Mouse (Mus musculus) liver, embryonic 12.5 days (tissue): ENCODE data around the gene Sema3g. TPM values are rescaled to one million over a fixed set of nuclear protein-coding genes. Genes with fewer than 3 reads are reported as not detected.

Experiments
- ATAC-seq: fragments of 200-750 bp; cut with Nextera tagmentation; 2 replicates; pipeline ENCODE4 v1.8.0; 2017; ENCODE audit warnings: moderate number of reproducible peaks, mild to moderate bottlenecking, moderate library complexity
- H3K27ac ChIP-seq: fragments of 300-500 bp; sonication (generic); 2 replicates; pipeline ENCODE4 v1.5.1; 2016; ENCODE audit warnings: mild to moderate bottlenecking
- H3K27me3 ChIP-seq: fragments of 300-500 bp; sonication (generic); replicated peaks from 2 replicates; pipeline ENCODE4 v1.6.1; 2016; ENCODE audit warnings: mild to moderate bottlenecking, moderate library complexity
- H3K36me3 ChIP-seq: fragments of 300-500 bp; sonication (generic); 2 replicates; pipeline ENCODE4 v1.6.1; 2016; ENCODE audit warnings: mild to moderate bottlenecking, moderate library complexity
- H3K4me1 ChIP-seq: fragments of 300-500 bp; sonication (generic); 2 replicates; pipeline ENCODE4 v1.6.1; 2016
- H3K4me2 ChIP-seq: fragments of 300-500 bp; sonication (generic); 2 replicates; pipeline ENCODE4 v1.6.1; 2016; ENCODE audit warnings: mild to moderate bottlenecking, moderate library complexity
- H3K4me3 ChIP-seq: fragments of 300-500 bp; sonication (generic); 2 replicates; pipeline ENCODE4 v1.5.1; 2016; ENCODE audit warnings: mild to moderate bottlenecking, moderate library complexity
- H3K9ac ChIP-seq: fragments of 300-500 bp; sonication (generic); 2 replicates; pipeline ENCODE4 v1.6.1; 2016; ENCODE audit warnings: mild to moderate bottlenecking, moderate library complexity
- H3K9me3 ChIP-seq: fragments of 300-500 bp; sonication (generic); replicated peaks from 2 replicates; pipeline ENCODE4 v1.6.1; 2016; ENCODE audit warnings: mild to moderate bottlenecking, moderate library complexity
- WGBS: fragments of 180-500 bp; shearing (Covaris S2); methylation state at CpG from one replicate; pipeline ENCODE4 v1.1.7; 2016; ENCODE audit not compliant: insufficient replicate concordance; 5-methylcytosine and 5-hydroxymethylcytosine counted together
- polyA plus RNA-seq: library from polyadenylated mRNA; unstranded; fragments of >200 nt; fragmentation: Nextera tagmentation; extraction: Ambion mirVana; gene quantifications from 2 replicates; pipeline ENCODE4 v1.2.1, GENCODE M21; 2016

Gene Sema3g
- polyA plus RNA-seq, 1 experiment from 2014 or later, result 0.18 TPM

DNA sequence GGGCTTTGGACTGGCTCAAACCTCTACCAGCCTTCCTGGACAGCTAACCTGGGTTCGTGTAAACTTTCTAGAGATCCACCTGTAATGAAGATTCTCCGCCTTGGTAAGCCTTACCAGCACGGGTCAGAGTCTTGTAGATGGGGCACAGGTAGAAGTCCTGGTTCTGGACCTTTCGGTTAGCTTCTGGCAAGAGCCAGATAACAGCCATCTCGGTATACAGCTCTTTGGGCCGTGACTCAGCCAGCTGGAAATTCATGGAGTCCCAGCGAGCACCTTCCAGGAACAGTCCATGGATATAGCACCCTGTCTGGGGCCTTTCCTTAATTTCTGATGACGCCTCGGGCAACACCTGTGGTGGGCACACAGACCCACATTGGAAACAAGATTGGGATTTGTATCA is 43.3 kb downstream of the Sema3g start:
- peaks cover 41% of the 10 kb centered on the region for H3K4me1 ChIP-seq
- 61% methylated on average over 9 of the region's 9 CpGs for WGBS
- H3K4me3 ChIP-seq, result peak overlapping the region; percentile 33
- no peaks in the 10 kb centered on the region for H3K9me3 ChIP-seq
- peaks cover 69% of the 10 kb centered on the region for H3K36me3 ChIP-seq
- H3K4me2 ChIP-seq, result peak overlapping the region; percentile 68
- no peaks in the 10 kb centered on the region for H3K27me3 ChIP-seq
- H3K27ac ChIP-seq, result peak overlapping the region; percentile 98
- ATAC-seq, result peak; percentile 72
- peak overlapping the region; percentile 63 for H3K9ac ChIP-seq

DNA sequence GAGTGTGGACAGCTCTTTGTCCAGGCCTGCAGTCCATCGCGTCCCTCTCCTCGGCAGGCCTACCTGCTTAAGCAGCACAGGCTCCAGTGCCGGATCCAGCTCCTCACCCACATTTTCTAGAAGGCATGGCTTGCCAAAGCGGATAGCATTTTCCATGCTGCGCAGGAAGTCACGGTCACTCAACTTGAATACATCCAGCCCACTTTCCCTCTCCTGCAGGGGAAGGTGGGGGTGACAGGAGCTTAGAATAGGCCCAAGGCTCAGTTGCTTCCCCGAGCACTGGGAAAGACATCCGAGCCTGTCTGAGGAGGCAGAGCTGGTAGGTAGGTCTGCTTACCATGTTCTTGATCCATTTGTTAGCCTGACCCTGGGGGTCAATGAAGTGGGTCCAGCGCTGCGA is 50.0 kb downstream of the Sema3g start:
- H3K27ac ChIP-seq, result no peak overlapping the region
- no peak overlapping the region for H3K9ac ChIP-seq
- H3K9me3 ChIP-seq, result no peaks in the 10 kb centered on the region
- H3K4me1 ChIP-seq, result peaks cover 15% of the 10 kb centered on the region
- WGBS, result 78% methylated on average over 11 of the region's 11 CpGs
- H3K4me3 ChIP-seq, result no peak overlapping the region
- peaks cover 37% of the 10 kb centered on the region for H3K27me3 ChIP-seq
- peaks cover 2% of the 10 kb centered on the region; the same call in 1 of the 2 replicates for H3K36me3 ChIP-seq
- H3K4me2 ChIP-seq, result no peak overlapping the region
- ATAC-seq, result no peak

DNA sequence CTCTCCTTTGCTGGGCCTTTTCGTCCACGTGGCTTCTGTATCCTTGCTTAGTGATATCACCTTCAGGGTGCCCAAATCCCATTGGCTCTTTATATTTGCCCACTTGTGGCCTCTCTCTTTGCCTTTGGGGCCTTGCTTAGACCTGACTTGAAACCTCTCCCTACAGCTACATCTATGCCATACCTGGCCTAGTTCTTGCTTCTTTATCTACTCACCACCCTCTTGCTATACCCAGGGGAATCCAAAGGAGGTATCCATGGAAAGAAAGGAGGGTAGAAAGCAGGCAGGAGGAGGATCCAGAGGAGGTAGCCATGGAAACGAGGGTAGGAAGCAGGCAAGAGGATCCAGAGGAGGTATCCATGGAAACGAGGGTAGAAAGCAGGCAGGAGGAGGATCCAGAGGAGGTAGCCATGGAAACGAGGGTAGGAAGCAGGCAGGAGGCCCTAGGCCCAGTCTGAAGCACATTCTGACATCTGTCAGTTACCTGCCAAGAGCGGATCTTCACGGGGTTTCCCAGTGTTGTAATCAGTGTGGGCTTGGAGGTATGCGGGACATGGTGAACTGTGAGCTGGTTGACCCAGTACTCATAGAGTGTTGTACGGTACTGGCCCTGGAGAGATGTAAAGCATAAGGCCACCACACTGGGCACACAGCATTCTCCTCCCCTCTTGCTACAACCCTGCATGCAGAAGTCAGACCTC is 50.8 kb downstream of the Sema3g start:
- Histone ChIP-seq H3K4me1 (peaks cover 15% of the 10 kb centered on the region), H3K4me3 (no peak overlapping the region), H3K36me3 (no peaks in the 10 kb centered on the region), H3K27me3 (peaks cover 37% of the 10 kb centered on the region), H3K9ac (no peak overlapping the region), H3K9me3 (no peaks in the 10 kb centered on the region), H3K27ac (no peak overlapping the region), H3K4me2 (no peak overlapping the region)
- ATAC-seq, result no peak
- 60% methylated on average over 9 of the region's 9 CpGs for WGBS

DNA sequence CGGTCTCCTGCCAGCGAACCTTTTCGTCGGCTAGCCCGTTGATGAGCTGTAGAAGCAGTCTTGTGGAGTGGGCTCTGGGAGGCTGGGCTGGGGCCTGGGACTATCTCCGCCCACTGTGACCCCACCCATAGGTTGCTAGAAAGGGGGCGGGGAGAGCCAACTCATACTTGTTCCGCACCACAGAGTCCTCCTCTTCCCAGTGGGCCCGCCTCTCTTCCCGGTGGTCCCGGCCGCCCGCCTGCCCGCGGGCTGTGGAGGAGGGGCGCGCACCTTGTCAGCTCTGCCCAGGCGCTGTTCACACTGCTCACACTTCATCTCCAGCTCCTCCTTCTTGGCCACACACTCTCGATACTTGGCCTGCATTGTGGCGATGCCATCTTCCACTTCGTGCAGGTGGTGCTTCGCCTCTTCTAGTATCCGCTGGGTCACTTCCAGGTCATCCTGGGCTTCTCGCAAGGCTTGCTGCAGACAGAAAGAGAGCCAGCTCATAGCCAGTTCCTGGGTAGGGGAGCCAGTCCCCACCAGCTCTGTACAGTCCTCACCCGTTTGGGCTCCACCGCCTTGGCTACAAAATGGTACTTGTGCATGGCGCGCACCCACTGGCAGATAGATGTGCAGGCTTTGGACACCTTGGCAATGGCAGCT is 51.9 kb downstream of the Sema3g start:
- ATAC-seq, result peak; percentile 61
- Histone ChIP-seq H3K36me3 (no peaks in the 10 kb centered on the region), H3K4me3 (peak overlapping the region; percentile 34; the same call in 1 of the 2 replicates), H3K27me3 (peaks cover 37% of the 10 kb centered on the region), H3K4me1 (peaks cover 15% of the 10 kb centered on the region), H3K9me3 (no peaks in the 10 kb centered on the region), H3K9ac (peak overlapping the region; percentile 48), H3K27ac (no peak overlapping the region), H3K4me2 (peak overlapping the region; percentile 69)
- 16% methylated on average over 28 of the region's 28 CpGs for WGBS

DNA sequence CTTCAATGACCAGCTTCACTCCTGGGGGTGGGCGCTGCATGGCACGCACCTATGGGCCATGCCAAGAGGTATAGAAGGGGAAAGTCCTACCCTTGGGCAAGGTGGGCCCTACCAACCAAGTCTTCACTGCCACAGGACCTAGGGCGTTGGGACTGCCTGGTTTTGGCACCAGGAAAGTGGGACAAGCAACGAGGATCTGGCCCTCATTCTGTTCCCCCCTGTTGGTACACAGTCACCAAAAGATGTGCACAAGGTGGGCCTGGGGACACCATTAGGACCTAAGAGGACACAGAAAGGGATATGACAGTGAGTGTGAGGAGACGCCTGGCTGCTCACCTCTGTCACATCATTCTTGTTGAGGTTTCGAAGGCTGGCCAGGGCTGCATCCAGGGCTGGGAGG is 53.5 kb downstream of the Sema3g start:
- 78% methylated on average over 6 of the region's 6 CpGs for WGBS
- no peak overlapping the region for H3K27ac ChIP-seq
- peaks cover 15% of the 10 kb centered on the region for H3K4me1 ChIP-seq
- no peak overlapping the region for H3K4me3 ChIP-seq
- no peak overlapping the region for H3K9ac ChIP-seq
- H3K36me3 ChIP-seq, result no peaks in the 10 kb centered on the region
- H3K4me2 ChIP-seq, result no peak overlapping the region
- peaks cover 40% of the 10 kb centered on the region for H3K27me3 ChIP-seq
- H3K9me3 ChIP-seq, result no peaks in the 10 kb centered on the region
- no peak for ATAC-seq

DNA sequence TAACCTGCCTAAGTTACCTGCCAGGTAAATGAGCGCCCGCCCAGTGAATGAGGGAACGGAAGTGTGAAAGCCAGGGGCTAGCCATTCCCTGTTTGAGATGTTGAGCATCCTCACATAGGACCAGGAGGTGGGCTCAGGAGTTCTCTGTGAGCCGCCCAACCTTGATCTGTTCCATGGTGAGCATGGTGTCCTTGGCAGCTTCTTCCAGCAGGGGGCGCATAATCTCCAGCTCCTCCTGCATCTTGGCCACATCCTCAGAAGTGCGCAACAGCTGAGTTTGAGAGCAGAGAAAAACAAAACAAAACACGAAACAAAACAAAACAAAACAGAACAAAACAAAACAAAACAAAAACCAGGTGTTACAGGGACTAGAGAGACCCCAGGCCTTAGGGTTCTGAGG is 54.5 kb downstream of the Sema3g start:
- 18% methylated on average over 7 of the region's 7 CpGs for WGBS
- H3K27me3 ChIP-seq, result peaks cover 40% of the 10 kb centered on the region
- H3K4me2 ChIP-seq, result no peak overlapping the region
- H3K4me1 ChIP-seq, result peaks cover 15% of the 10 kb centered on the region
- no peak overlapping the region for H3K4me3 ChIP-seq
- no peak overlapping the region for H3K9ac ChIP-seq
- H3K36me3 ChIP-seq, result no peaks in the 10 kb centered on the region
- ATAC-seq, result no peak
- no peaks in the 10 kb centered on the region for H3K9me3 ChIP-seq
- H3K27ac ChIP-seq, result no peak overlapping the region

Other genes with a start within 250 kb of the Sema3g start
- gene Glt8d1, start 216.5 kb upstream of the Sema3g start, polyA plus RNA-seq, result 23.5 and 23.9 TPM in 2 replicates
- 296 and 308 TPM in 2 replicates for gene Spcs1, start 216.2 kb upstream of the Sema3g start, polyA plus RNA-seq
- 94.9 and 95.8 TPM in 2 replicates for gene Pbrm1, start 198.7 kb upstream of the Sema3g start, polyA plus RNA-seq
- gene Gnl3, start 198.7 kb upstream of the Sema3g start, polyA plus RNA-seq, result 156 and 166 TPM in 2 replicates
- gene Smim4, start 88.9 kb upstream of the Sema3g start, polyA plus RNA-seq, result 95.4 and 103 TPM in 2 replicates
- gene Nt5dc2, start 86.8 kb upstream of the Sema3g start, polyA plus RNA-seq, result 298 and 306 TPM in 2 replicates
- 27.4 and 28.0 TPM in 2 replicates for gene Stab1, start 49.2 kb upstream of the Sema3g start, polyA plus RNA-seq
- 10.8 and 11.5 TPM in 2 replicates for gene Tnnc1, start 9.5 kb upstream of the Sema3g start, polyA plus RNA-seq
- gene Nisch, start 914 bp upstream of the Sema3g start, polyA plus RNA-seq, result 145 and 151 TPM in 2 replicates
- 9.9 and 10.0 TPM in 2 replicates for gene Phf7, start 33.5 kb downstream of the Sema3g start, polyA plus RNA-seq
- 53.8 and 54.4 TPM in 2 replicates for gene Bap1, start 33.6 kb downstream of the Sema3g start, polyA plus RNA-seq
- gene Dnah1, start 106.0 kb downstream of the Sema3g start, polyA plus RNA-seq, result 0.48 and 0.57 TPM in 2 replicates
- gene Capn7, start 118.8 kb downstream of the Sema3g start, polyA plus RNA-seq, result 24.1 and 24.5 TPM in 2 replicates
- 13.8 and 15.1 TPM in 2 replicates for gene Sh3bp5, start 218.2 kb downstream of the Sema3g start, polyA plus RNA-seq